Mouse (Mus musculus): ENCODE measurements around the gene Agfg2. TPM values are rescaled to one million over a fixed set of nuclear protein-coding genes. Genes with fewer than 3 reads are reported as not detected.
"Not testable (repeated sequence)": the region's sequence is repeated elsewhere in the genome, so short reads cannot be mapped to it uniquely, and the experiment has no call there.

Agfg2 gene
- total RNA-seq (2014; fragmentation: Nextera tagmentation) (13.7 and 15.0 TPM in 2 replicates), total RNA-seq (2017) (10.7 and 13.9 TPM in 2 replicates)

DNA sequence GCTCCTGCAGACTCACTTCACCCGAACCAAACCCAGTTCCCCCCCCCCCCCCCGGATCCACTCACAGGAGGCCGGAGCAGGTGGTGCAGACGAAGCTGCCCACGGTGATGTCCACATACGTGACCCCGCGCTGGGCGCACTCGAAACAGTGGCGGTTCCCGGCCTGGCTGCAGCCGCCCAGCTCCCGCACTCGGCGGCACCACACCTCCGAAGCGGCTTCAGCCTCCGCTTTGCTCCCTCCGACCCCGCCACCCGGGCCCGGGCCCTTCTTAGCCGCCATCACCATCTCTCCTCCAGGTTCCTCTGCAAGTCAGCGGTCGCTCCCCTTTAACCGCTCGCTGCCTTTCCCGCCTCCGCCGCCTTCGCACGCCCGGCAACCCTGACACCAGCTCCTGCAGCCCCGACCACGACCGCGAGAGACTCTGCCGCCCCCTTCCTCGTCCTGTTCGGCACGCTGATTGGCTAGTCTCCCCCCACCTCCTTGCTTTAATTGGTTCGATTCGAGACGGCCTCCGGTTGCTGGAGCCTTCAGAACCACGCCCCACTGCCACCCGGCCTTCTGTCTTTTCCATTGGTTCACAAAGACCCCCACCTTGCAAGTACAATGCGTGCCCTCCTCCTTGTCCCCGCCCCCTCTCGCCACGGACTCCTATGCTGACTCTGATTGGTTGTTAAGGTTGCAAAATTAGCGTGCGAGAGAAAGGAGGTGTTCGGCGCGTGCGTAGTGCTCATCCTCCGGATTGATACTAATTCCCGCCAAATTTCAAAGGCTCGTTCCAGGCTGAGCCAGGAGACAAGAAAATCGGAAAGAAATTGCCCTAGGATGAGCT is at the start of gene Agfg2:
Gene Agfg2 (minus strand): TSS at position 433 of the 830 bp plus-strand sequence.
- peak; percentile 90 for ATAC-seq (replicated peaks; ENCODE audit: poor library complexity, severe bottlenecking)

DNA sequence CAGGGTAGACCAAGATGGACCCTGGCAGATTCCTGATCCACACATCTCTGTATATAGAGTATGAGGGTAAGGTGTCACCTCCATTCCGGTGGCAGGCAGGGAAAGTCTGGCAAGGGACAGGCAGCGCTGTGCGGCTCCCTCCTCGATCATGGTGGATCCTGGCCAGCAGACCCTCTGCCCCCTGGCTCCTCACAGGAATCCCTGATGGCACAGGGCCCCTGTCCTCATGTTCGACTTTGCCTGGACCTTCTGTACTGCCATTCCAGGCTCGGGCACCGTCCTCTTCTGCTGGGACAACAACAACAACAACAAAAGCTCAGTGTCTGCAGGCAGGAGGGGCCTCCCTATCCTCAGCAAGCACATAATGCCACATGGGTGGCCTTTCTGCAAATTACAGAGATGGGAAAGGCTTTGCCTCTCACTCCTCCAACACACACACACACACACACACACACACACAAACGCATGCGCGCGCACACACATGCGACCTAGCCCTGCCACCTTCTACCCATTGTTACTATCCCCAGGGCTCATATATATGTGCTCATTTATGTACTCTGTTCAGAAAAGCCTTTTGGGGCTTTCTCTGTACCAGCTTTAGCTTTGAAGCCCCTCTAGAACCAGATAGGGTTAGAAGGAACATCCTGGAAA is 49.2 kb upstream of the Agfg2 start:
- ATAC-seq (replicated peaks; ENCODE audit: poor library complexity, severe bottlenecking), result no peak

DNA sequence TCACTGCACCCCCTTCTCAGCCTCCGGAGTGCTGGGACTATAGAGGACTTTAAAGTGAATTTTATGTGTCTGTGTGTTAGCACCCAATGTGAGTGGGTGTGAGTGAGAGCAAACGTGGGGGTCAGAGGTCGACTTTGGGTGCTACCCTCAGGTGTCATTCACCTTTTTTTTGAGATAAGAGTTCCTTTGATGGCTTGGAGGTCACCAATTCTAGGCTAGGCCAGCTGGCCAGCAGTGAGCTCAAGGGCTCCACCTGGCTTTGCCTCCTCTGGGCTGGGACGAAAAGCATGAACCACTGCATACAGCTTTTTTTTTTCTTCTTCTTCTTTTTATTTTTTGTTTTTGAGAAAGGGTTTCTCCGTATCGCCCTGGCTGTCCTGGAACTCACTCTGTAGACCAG is 42.2 kb upstream of the Agfg2 start:
- ATAC-seq (replicated peaks; ENCODE audit: poor library complexity, severe bottlenecking), result no peak

DNA sequence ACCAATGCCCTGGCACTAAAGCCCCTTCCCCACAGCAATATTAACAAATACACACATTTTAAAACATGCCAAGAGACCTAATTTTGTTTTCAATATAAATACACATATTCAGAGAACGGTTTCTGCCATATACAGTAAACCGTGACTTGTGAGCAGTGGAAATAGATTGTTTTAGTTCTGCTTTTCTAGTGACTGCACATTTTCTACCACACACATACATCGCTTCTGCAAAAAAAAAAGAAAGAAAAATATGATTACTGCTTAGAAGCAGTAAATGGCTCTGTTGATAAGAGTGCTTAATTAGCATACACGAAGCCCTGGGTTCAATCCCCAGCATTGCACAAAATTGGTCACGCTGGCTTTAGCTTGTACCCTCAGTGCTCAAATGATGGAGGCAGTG is 39.3 kb upstream of the Agfg2 start:
- ATAC-seq (replicated peaks; ENCODE audit: poor library complexity, severe bottlenecking), result peak; percentile 63

DNA sequence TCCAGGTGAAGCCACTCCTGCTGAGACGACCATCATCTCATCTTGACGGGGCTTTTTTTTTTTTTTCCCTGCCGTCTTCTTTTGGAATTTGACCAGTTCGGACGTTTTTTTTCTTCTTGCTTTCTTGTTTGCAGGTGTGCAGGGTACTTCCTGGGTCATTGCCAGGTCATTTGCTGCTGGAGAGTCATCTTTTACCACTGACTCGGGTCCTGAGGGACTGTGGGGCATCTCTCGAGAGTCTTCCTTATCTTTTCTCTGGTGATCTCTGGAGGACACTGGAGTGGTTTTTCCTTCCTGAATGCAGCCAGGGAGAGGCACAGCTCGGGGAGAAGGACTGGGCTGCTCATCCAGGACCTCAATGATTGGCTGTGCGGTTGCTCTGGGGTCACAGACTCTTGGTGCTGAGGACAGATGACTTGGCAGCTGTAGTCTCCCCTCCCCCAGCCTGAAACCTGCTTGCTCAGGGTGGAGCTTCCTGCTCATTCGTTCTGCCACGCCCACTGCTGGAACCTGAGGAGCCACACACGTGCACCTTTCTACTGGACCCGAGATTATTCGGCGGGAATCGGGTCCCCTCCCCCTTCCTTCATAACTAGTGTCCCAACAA is 36.1 kb upstream of the Agfg2 start:
- not testable (repeated sequence) for ATAC-seq (replicated peaks; ENCODE audit: poor library complexity, severe bottlenecking)

DNA sequence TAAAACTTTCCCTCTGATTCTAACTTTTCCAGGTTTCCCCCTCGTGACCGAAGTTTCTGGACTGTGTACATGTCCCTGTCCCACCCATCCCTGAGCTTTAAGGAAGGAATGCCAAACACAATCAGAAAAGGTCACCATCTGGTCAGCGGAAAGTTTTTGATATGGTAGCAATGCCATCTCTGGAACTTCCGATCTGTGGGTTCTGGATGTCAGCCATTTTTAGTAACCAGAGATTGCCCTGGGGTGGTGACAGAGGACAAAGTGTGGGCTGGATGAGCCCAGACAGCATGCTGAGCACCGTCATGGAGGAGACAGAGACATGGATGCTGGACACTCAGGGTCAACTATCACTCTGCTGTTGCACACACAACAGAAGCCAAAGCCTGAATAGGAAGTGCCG is 34.6 kb upstream of the Agfg2 start:
- ATAC-seq (replicated peaks; ENCODE audit: poor library complexity, severe bottlenecking), result peak; percentile 34

DNA sequence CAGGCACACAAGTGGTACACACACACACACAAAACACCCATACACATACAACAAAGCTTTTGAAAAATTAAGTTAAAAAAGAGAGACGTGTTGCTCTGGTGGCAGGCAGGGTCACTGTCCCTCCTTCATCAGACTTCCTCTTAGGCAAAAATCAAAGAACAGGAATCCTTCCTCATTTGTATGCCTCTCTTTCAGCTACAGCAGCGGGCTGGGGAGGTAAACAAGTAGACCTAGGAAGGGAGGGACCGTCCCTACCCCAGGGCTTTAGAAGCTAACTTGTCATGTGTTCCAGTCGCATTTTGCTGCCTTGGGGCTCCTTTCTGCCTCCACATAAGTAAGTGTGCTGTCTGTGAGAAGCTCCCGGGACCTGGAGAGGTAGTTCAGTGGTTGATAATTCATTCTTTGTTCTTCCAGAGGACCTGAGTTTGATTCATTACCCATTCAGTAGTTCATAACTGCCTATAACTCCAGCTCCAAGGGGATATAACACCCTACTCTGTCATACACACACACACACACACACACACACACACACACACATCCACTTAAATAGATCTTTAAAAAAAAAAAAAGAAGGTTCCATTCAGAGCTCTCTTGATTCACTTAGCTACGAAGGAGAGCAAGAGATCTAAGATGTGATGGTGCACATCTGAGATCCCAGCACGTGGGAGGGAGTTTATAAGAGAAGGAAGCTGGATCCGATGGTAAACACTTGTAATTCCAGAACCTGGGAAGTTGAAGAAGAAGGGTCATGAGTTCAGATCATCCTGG is 33.7 kb upstream of the Agfg2 start:
- peak; percentile 71 for ATAC-seq (replicated peaks; ENCODE audit: poor library complexity, severe bottlenecking)

DNA sequence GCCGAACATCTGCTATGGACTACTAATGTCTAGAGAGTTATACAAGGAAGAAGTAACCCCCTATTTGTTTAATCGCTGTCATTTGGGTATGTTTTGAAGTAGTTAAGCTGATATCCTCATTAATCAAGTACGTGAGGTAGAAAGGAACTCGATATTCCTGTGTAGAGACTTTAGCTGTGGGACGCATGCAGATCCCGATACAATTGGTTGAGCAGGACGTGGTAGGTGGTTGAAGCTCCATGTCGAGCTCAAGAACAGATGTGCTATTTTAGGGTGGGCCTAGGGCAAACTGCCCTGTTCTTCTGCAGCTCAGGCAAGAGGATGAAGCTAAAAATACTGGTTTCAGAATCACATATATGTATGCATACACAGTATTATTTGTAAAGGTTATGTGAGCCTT is 31.2 kb upstream of the Agfg2 start:
- no peak for ATAC-seq (replicated peaks; ENCODE audit: poor library complexity, severe bottlenecking)

DNA sequence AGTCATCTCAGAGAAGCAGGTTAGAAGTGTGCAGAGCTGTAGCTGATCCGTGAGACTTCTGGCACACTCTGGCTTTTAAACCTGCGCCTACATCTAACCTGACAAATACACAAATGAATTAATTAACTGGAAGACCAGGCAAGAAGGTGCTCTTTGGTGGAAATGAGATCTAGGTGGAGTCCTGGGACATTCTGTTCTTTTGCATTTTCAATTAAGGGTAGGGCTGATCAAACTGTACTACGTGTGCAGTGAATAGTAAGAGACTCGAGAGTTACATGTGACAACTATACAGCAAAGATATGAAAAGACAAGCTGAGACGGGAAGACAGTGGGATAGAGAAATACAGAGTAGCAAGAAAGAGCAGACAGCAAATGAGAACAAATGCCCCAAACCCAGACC is 28.9 kb upstream of the Agfg2 start:
- no peak for ATAC-seq (replicated peaks; ENCODE audit: poor library complexity, severe bottlenecking)

DNA sequence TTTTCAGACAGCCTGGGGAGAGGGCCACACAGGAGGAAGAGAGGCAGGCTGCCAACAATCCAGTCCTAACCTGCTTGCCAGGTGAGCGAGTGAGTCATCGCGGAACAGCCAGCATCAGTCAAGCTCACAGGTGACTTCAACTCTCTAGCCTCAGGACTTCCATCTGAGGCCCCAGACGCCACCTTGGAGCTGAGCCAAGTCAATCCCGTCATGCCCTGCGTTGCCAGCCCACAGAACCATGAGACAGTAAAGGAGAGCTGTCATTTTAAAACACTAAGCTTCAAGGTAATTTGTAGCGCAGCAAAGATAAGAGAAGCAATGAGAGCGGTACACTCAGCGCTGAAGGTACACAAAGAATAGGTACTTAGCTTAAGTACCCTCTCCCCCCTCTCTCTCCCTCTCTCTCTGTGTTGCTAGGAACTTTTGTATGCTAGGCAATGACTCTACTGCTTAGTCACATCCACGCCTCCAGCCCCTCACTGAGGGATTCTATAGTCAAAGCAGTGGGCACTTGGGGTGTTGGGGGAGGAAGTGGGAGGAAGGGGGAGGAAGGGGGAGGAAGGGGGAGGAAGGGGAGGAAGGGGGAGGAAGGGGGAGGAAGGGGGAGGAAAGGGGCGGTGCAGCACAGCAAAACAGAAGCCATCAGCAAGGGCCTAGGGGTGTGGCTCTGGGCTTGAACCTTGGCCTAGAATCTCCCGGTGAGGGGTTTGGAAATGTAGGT is 22.5 kb upstream of the Agfg2 start:
- ATAC-seq (replicated peaks; ENCODE audit: poor library complexity, severe bottlenecking), result peak; percentile 31; the same call in 1 of the 2 replicates

DNA sequence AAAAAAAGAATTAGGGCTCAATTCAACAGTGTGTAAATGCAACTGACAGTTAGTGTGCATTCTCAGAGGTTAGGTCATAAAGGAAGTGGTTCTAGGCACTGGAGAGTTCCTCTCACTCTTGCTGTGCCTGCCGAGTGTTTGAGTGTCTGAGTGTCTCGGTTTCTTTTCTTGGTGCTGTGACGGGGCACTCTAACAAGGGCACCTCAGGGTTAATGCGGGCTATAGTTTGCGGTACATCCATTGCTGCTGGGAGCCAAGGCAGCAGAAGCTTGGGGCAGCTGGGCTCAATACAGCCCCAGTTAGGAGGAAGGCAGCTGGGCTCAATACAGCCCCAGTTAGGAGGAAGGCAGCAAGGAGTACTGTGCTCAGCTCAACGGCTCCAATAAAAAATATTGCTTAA is 20.7 kb upstream of the Agfg2 start:
- ATAC-seq (replicated peaks; ENCODE audit: poor library complexity, severe bottlenecking), result peak; percentile 69

DNA sequence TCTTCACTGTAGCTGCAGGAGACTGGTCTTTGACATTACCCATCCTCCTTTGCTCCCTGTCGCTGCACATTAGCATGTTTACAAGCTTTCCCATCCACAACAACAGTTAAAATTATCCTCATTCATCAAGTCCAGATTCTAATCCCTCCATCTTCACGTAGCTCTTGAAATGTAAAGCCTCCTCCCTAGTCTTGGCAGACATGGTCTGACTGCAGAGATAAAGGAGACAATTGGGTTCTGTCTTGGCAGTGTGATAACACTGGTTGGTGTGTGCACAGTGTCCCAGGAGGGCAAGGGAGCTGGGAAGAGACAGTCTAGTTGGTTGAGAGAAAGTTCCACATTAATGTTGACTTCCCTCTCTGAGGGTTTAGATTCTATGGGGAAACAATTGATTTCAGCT is 15.3 kb upstream of the Agfg2 start:
- no peak for ATAC-seq (replicated peaks; ENCODE audit: poor library complexity, severe bottlenecking)

DNA sequence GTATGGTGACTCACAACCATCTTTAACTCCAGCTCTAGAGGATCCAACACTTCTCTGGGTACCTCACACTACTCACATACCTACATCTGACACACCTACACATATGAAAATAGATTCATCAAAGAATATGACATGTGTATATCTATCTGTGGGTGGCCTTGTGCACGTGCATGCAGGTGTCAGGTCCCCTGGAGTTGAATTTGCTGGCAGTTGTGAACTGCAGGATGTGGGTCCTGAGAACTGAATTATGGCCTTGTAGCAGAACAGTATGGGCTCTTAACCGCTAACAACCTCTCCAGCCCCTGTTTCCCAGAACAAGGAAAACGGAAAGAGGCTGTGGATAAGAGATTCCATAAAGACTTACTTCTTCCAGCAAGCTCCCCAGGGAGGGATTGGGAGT is 14.6 kb upstream of the Agfg2 start:
- no peak for ATAC-seq (replicated peaks; ENCODE audit: poor library complexity, severe bottlenecking)

DNA sequence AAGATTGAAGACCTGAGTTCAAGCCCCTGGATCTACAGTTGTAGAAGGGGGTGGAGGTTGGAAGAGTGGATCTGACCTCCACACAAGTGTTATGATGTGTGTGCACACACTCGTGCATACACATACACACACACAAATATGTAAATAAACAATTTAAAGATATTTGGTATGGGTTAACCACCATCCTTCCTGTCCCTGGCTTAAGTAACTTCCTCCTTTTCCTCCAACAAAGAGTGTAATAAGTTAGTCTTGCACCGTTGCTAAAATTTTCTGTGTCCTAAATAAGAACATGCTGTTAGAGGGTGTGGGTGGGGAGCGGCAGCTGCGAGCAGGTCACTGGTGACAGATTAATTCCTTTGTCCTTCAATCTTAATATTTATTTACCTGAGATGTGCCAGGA is 11.4 kb upstream of the Agfg2 start:
- peak; percentile 68 for ATAC-seq (replicated peaks; ENCODE audit: poor library complexity, severe bottlenecking)

DNA sequence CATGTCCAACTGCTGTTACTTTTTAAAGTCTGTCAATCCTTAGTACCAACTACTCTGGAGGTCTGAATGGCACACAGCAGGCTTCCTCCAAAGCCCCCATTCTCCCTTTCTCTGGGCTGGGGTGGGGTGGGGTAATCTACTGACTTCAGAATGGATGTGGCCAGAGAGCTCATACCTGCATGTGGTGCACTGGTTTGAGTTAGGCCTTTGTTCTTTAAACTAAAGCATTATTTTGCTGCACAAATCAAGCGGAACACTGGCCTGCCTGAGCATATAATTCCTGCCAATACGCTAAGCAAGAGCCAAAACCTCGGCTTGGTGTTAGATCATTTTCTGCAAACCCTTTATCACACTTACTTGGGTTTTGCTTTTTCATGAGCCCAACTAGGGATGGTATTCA is 10.3 kb upstream of the Agfg2 start:
- no peak for ATAC-seq (replicated peaks; ENCODE audit: poor library complexity, severe bottlenecking)

DNA sequence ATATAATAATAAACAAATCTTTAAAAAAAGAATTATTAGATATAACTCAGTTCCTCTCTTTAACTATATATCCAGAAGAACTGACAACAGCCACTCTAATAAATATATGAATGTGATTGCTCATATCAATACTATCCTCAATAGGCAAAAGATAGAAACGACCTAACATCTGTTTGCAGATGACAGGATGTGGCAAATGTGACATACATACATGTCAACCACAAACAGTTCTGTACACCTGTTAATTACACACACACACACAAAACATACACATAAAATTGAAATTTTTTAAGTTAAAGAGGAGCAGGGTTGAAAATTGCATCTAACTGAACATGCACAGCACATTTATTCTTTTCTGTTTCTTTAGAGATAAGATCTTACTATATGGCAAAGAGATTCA is 7.4 kb upstream of the Agfg2 start:
- ATAC-seq (replicated peaks; ENCODE audit: poor library complexity, severe bottlenecking), result no peak

DNA sequence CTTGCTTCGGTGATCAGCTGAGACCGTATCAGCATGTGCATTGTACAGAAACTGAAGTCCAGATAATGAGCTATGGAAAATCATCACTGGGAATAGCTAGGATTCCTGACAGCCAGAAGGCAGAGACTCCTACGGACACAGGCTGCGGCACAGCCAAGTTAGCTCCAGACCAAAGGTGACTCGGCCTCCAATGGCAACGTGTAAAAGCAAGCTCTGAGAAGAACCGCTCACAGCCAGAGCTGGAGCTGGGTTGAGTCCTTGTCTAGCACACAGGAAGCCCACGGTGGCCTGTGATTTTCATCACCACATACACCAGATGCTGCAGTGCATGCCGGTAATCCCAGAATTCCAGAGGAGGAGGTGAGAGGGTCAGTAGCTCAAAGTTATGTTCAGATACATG is 6.0 kb upstream of the Agfg2 start:
- no peak for ATAC-seq (replicated peaks; ENCODE audit: poor library complexity, severe bottlenecking)

DNA sequence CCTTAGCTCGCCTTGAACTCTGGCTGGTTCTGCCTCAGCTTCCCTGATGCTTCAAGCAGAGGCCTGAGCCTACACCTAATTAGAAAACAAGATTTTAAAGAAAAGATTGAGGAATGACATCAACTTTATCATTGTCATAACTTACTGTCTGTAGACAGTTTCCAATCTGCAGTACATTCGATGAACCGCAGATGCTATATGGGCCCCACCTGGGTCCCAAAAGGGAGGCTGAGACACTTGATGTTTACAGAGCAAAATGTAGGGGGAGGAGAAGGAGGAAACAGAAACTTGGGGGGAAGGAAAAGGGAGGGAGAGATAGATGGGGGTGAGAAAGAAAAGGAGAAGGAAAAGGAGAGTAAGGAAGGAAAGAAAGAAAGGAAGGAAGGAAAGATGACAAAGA is 5.4 kb upstream of the Agfg2 start:
- ATAC-seq (replicated peaks; ENCODE audit: poor library complexity, severe bottlenecking), result no peak

DNA sequence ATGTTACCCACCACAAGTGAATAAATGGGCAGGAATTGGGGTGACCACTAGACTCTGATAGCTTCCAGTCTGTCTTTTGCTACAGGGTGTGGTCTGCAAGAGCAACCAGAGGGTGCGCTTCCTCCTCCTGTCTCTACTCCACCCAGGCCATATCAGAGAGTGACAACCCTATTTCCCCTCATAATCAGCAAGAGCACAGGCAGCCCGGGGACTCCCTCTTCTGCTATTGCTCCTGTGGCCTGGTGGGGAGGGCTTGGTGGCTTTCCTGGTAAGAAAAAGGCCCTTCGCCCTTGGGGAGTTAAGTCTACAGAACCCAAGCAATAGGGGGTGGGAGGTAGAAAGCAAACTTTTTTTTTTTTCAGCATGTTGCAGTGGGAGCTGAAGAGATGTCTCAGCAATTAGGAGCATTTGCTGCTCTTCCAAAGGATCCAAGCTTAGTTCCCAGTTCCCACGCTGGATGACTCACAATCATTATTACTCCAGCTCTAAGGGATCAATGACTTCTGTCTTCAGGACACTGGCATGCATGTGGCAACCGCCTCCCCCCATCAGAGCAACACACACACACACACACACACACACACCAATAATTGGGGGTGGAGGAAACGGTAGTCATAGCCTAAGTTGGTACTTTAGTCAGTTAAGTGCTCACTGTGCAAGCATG is 1.7 kb upstream of the Agfg2 start:
- peak; percentile 60 for ATAC-seq (replicated peaks; ENCODE audit: poor library complexity, severe bottlenecking)

DNA sequence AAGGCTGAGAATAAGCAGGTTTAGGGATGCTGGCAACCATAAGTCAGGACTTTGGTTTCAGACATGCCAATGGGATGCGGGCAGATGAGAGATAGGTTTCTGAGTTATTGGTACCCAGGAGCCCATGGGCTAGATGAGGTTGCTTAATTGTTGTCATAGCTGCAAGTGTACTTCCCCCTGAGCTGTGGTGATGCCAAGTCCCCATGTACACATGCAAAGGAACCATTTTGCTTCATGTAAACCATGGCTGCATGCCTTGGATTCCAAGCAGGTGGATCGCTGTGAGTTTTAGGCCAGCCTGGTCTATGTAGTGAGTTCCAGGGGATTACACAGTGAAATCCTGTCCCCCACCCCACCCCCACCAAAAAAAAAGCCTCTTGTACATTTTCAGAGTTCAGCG is 1.1 kb upstream of the Agfg2 start:
- ATAC-seq (replicated peaks; ENCODE audit: poor library complexity, severe bottlenecking), result peak; percentile 37
